Mouse (Mus musculus): ENCODE results near the gene Rif1. TPM values are rescaled to one million over a fixed set of nuclear protein-coding genes. Genes with fewer than 3 reads are reported as not detected.

Gene Rif1
- 13.6 and 19.9 TPM in 2 replicates for total RNA-seq (2014; rRNA removed; ENCODE audit: low replicate concordance)
- polyA plus RNA-seq (2015; fragmentation: Nextera tagmentation; extraction: Ambion mirVana): 11.3 and 14.3 TPM in 2 replicates

DNA sequence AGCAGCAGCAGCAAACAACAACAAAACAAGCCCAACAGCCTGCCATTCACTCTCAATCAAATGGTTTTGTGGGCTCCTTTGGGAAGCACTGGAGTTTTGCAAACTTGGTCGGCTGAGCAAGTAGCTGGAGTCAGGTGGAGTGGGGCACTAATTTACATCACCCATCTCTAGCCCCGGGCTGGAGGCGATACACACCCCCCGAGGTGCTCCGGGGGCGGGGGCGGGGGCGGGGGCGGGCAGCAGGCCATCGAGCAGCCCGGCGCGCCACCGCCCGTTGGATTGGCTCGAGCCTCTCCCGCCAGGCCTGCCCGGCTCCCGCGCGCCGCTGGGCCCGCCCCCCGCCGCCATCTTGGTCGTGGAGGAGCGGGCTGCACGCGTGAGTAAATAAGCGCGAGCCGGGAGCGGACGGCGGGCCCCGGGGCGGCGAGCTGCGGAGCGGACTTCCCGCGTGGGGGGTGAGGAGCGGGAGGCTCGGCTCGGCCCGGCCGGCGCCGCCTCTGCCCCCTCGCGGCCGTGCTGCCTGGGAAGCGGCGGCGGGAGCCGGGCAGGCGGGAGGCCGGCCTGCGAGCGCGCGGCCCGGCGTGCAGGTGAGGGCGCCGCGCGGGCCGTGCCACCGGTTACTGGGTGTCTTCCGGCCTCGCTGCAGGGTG is at the start of gene Rif1:
Rif1 (plus strand) TSS at position 342 of the 650 bp plus-strand sequence.
- peaks cover 5% of the 10 kb centered on the region; the same call in 1 of the 2 replicates for H3K4me1 ChIP-seq (ENCODE audit: control insufficient read depth, insufficient read depth)
- TF ChIP-seq CTCF (IDR thresholded peaks at IDR 0.05; ENCODE audit: low read depth) (no peak), EP300 (IDR thresholded peaks at IDR 0.05; ENCODE audit: low read depth) (no peak)
- no peaks in the 10 kb centered on the region for H3K27me3 ChIP-seq (ENCODE audit: control insufficient read depth, insufficient read depth, low read length)
- DNase-seq (ENCODE audit: low spot score): peak; percentile 81
- under 1% methylated on average over 56 of the region's 72 CpGs for WGBS
- H3K27ac ChIP-seq (ENCODE audit: low read depth): peak within 1 kb of the TSS; percentile 81
- H3K9me3 ChIP-seq (replicated peaks; ENCODE audit: control insufficient read depth, low read length): no peaks in the 10 kb centered on the region
- H3K4me2 ChIP-seq (ENCODE audit: low read depth, low read length): peak within 1 kb of the TSS; percentile 73
- H3K4me3 ChIP-seq (ENCODE audit: low read depth, low read length): peak within 1 kb of the TSS; percentile 94
- peak; percentile 97 for ATAC-seq (ENCODE audit: insufficient read depth, low read depth)
- peak within 1 kb of the TSS; percentile 94 for H3K9ac ChIP-seq (replicated peaks; ENCODE audit: low read depth, low read length)
- H3K36me3 ChIP-seq (replicated peaks; ENCODE audit: control insufficient read depth, insufficient read depth, low read length): peaks cover 23% of the 10 kb centered on the region; the same call in 1 of the 2 replicates

GRCm38 (mm10) chr2:52027061-52027460 is 45.6 kb upstream of the Rif1 start:
- ATAC-seq (ENCODE audit: insufficient read depth, low read depth) (no peak), DNase-seq (ENCODE audit: low spot score) (no peak)
- Histone ChIP-seq H3K4me1 (ENCODE audit: control insufficient read depth, insufficient read depth) (no peaks in the 10 kb centered on the region), H3K4me2 (ENCODE audit: low read depth, low read length) (no peak overlapping the region), H3K9me3 (replicated peaks; ENCODE audit: control insufficient read depth, low read length) (no peaks in the 10 kb centered on the region), H3K9ac (replicated peaks; ENCODE audit: low read depth, low read length) (no peak overlapping the region), H3K36me3 (replicated peaks; ENCODE audit: control insufficient read depth, insufficient read depth, low read length) (no peaks in the 10 kb centered on the region), H3K4me3 (ENCODE audit: low read depth, low read length) (no peak overlapping the region), H3K27ac (ENCODE audit: low read depth) (no peak overlapping the region), H3K27me3 (ENCODE audit: control insufficient read depth, insufficient read depth, low read length) (no peaks in the 10 kb centered on the region)
- TF ChIP-seq EP300 (IDR thresholded peaks at IDR 0.05; ENCODE audit: low read depth) (no peak), CTCF (IDR thresholded peaks at IDR 0.05; ENCODE audit: low read depth) (no peak)
- 82% methylated on average over 4 of the region's 4 CpGs for WGBS

DNA sequence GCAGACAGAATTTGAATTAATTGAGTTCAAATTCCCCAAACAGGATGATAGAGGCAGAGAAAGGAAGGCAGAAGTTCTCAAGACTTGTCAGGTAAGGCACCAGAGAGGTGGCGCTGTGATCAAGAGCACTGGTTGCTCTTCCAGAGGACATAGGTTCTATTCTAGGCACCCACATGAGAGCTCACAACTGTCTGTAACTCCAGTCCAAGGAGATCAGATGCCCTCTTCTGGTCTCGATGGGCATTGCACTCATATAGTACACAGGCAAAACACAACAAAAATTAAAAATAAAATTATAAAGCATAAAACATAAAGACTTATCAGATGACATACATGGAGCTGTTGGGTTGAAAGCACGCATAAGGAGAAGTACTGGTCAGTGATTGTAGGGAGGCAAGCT is 43.2 kb upstream of the Rif1 start:
- Histone ChIP-seq H3K27me3 (ENCODE audit: control insufficient read depth, insufficient read depth, low read length) (no peaks in the 10 kb centered on the region), H3K9me3 (replicated peaks; ENCODE audit: control insufficient read depth, low read length) (no peaks in the 10 kb centered on the region), H3K9ac (replicated peaks; ENCODE audit: low read depth, low read length) (no peak overlapping the region), H3K4me3 (ENCODE audit: low read depth, low read length) (no peak overlapping the region), H3K4me1 (ENCODE audit: control insufficient read depth, insufficient read depth) (no peaks in the 10 kb centered on the region), H3K27ac (ENCODE audit: low read depth) (no peak overlapping the region), H3K4me2 (ENCODE audit: low read depth, low read length) (no peak overlapping the region), H3K36me3 (replicated peaks; ENCODE audit: control insufficient read depth, insufficient read depth, low read length) (no peaks in the 10 kb centered on the region)
- ATAC-seq (ENCODE audit: insufficient read depth, low read depth): no peak
- no peak for DNase-seq (ENCODE audit: low spot score)
- WGBS: 84% methylated on average over 3 of the region's 3 CpGs
- TF ChIP-seq EP300 (IDR thresholded peaks at IDR 0.05; ENCODE audit: low read depth) (no peak), CTCF (IDR thresholded peaks at IDR 0.05; ENCODE audit: low read depth) (no peak)

- Histone ChIP-seq H3K9ac (replicated peaks; ENCODE audit: low read depth, low read length) (no peak overlapping the region), H3K4me1 (ENCODE audit: control insufficient read depth, insufficient read depth) (no peaks in the 10 kb centered on the region), H3K9me3 (replicated peaks; ENCODE audit: control insufficient read depth, low read length) (no peaks in the 10 kb centered on the region), H3K27me3 (ENCODE audit: control insufficient read depth, insufficient read depth, low read length) (no peaks in the 10 kb centered on the region), H3K4me2 (ENCODE audit: low read depth, low read length) (no peak overlapping the region), H3K4me3 (ENCODE audit: low read depth, low read length) (no peak overlapping the region), H3K36me3 (replicated peaks; ENCODE audit: control insufficient read depth, insufficient read depth, low read length) (no peaks in the 10 kb centered on the region), H3K27ac (ENCODE audit: low read depth) (no peak overlapping the region)
- DNase-seq (ENCODE audit: low spot score) (no peak), ATAC-seq (ENCODE audit: insufficient read depth, low read depth) (no peak)
- WGBS: 71% methylated on average over 4 of the region's 4 CpGs
- TF ChIP-seq CTCF (IDR thresholded peaks at IDR 0.05; ENCODE audit: low read depth): no peak
- no peak for TF ChIP-seq EP300 (IDR thresholded peaks at IDR 0.05; ENCODE audit: low read depth)
These were observed 41.1 kb upstream of the Rif1 start for GRCm38 (mm10) chr2:52031491-52031890.

- TF ChIP-seq EP300 (IDR thresholded peaks at IDR 0.05; ENCODE audit: low read depth) (no peak), CTCF (IDR thresholded peaks at IDR 0.05; ENCODE audit: low read depth) (no peak)
- H3K9ac ChIP-seq (replicated peaks; ENCODE audit: low read depth, low read length): no peak overlapping the region
- 84% methylated on average over 4 of the region's 4 CpGs for WGBS
- no peak overlapping the region for H3K4me3 ChIP-seq (ENCODE audit: low read depth, low read length)
- DNase-seq (ENCODE audit: low spot score) (no peak), ATAC-seq (ENCODE audit: insufficient read depth, low read depth) (no peak)
- H3K4me1 ChIP-seq (ENCODE audit: control insufficient read depth, insufficient read depth): no peaks in the 10 kb centered on the region
- no peaks in the 10 kb centered on the region for H3K36me3 ChIP-seq (replicated peaks; ENCODE audit: control insufficient read depth, insufficient read depth, low read length)
- no peak overlapping the region for H3K27ac ChIP-seq (ENCODE audit: low read depth)
- no peaks in the 10 kb centered on the region for H3K27me3 ChIP-seq (ENCODE audit: control insufficient read depth, insufficient read depth, low read length)
- H3K9me3 ChIP-seq (replicated peaks; ENCODE audit: control insufficient read depth, low read length): no peaks in the 10 kb centered on the region
- no peak overlapping the region for H3K4me2 ChIP-seq (ENCODE audit: low read depth, low read length)
These were observed 38.0 kb upstream of the Rif1 start for GRCm38 (mm10) chr2:52034601-52035000.

DNA sequence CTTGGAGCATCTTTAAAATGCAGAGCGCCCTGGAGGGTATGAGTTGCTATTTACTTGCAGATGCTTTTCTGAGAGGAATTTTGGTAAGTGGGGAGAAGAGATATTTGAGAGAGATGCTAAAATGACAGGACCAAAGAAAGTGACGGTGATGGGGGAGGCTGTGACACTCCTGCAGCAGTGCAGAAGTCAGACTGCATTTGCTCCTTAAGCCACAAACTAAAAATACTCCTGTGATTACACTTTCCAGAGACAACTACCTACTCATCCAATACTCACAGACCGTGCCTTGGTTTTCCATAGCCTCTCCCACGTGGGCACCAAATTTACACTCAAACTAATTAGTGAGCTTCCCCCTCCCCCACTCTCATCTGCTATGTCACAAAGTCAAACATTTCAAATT is 37.5 kb upstream of the Rif1 start:
- no peak for TF ChIP-seq CTCF (IDR thresholded peaks at IDR 0.05; ENCODE audit: low read depth)
- TF ChIP-seq EP300 (IDR thresholded peaks at IDR 0.05; ENCODE audit: low read depth): no peak
- H3K27ac ChIP-seq (ENCODE audit: low read depth): no peak overlapping the region
- H3K4me1 ChIP-seq (ENCODE audit: control insufficient read depth, insufficient read depth): no peaks in the 10 kb centered on the region
- DNase-seq (ENCODE audit: low spot score) (no peak), ATAC-seq (ENCODE audit: insufficient read depth, low read depth) (no peak)
- no peaks in the 10 kb centered on the region for H3K9me3 ChIP-seq (replicated peaks; ENCODE audit: control insufficient read depth, low read length)
- H3K36me3 ChIP-seq (replicated peaks; ENCODE audit: control insufficient read depth, insufficient read depth, low read length): no peaks in the 10 kb centered on the region
- H3K27me3 ChIP-seq (ENCODE audit: control insufficient read depth, insufficient read depth, low read length): no peaks in the 10 kb centered on the region
- WGBS: 48% methylated on average over 4 of the region's 4 CpGs
- no peak overlapping the region for H3K4me2 ChIP-seq (ENCODE audit: low read depth, low read length)
- no peak overlapping the region for H3K9ac ChIP-seq (replicated peaks; ENCODE audit: low read depth, low read length)
- H3K4me3 ChIP-seq (ENCODE audit: low read depth, low read length): no peak overlapping the region

Measured in heart, postnatal 0 days (tissue).